Mouse (Mus musculus) G1E (cell line): Measurements from ENCODE around the gene Tbl1x. TPM values are rescaled to one million over a fixed set of nuclear protein-coding genes. Genes with fewer than 3 reads are reported as not detected.

Experiments
- ATAC-seq: 2 replicates; pipeline ENCODE4 v1.8.0; 2016; ENCODE audit warnings: mild to moderate bottlenecking; ENCODE audit not compliant: insufficient number of reproducible peaks, poor library complexity, low FRiP score, severe bottlenecking; ENCODE audit errors: extremely low read depth
- DNase-seq: peaks from one replicate; pipeline ENCODE4 v3.0.0; 2012; ENCODE audit warnings: low spot score
- H3K27me3 ChIP-seq: 2 replicates; pipeline ENCODE4 v1.6.1; 2012; ENCODE audit warnings: mild to moderate bottlenecking, low read length, inconsistent platforms; ENCODE audit not compliant: insufficient read depth
- H3K36me3 ChIP-seq: replicated peaks from 2 replicates; pipeline ENCODE3; 2012; ENCODE audit warnings: mild to moderate bottlenecking, inconsistent platforms
- H3K4me1 ChIP-seq: 2 replicates; pipeline ENCODE4 v1.6.1; 2012; ENCODE audit warnings: low read depth, low read length, inconsistent platforms, mixed read lengths; ENCODE audit not compliant: insufficient read depth
- H3K4me3 ChIP-seq: 2 replicates; pipeline ENCODE4 v1.5.1; 2012; ENCODE audit warnings: low read depth, mild to moderate bottlenecking, inconsistent platforms, low read length, moderate library complexity, mixed read lengths
- H3K9me3 ChIP-seq: replicated peaks from 2 replicates; pipeline ENCODE4 v1.6.1; 2012; ENCODE audit warnings: inconsistent platforms
- CTCF ChIP-seq: IDR thresholded peaks from 2 replicates; pipeline ENCODE4 v1.5.1; 2012; ENCODE audit warnings: low read depth, low read length, inconsistent platforms, mixed read lengths
- GATA1 ChIP-seq: IDR thresholded peaks from 2 replicates; pipeline ENCODE4 v1.6.1; 2012; ENCODE audit warnings: borderline replicate concordance, low read length, inconsistent platforms, mixed read lengths
- GATA2 ChIP-seq: IDR thresholded peaks from 2 replicates; pipeline ENCODE4 v1.6.1; 2012; ENCODE audit warnings: low read depth, low read length, inconsistent platforms, borderline replicate concordance
- POLR2AphosphoS5 ChIP-seq: IDR thresholded peaks from 2 replicates; pipeline ENCODE4 v1.6.1; 2012; ENCODE audit warnings: low read depth, low read length, inconsistent platforms; ENCODE audit not compliant: insufficient replicate concordance
- TAL1 ChIP-seq: conservative IDR thresholded peaks from 2 replicates; pipeline ENCODE4 v1.6.1; 2012; ENCODE audit warnings: low read depth, low read length, inconsistent platforms, mixed read lengths
- polyA plus RNA-seq: library from polyadenylated mRNA; stranded (reverse); fragments of >175 nt; gene quantifications from 2 replicates; pipeline ENCODE4 v1.2.3, GENCODE M21; 2012
- total RNA-seq, 2 experiments: library from RNA; stranded (forward) in 1 of 2; stranded (reverse) in 1 of 2; fragments of 200-1000 nt in 1 of 2; fragments of >200 nt in 1 of 2; fragmentation: Nextera tagmentation in 1 of 2; gene quantifications; 2 replicates each; pipeline ENCODE4 v1.2.3; 2014 to 2017

Tbl1x gene
- total and polyA plus RNA-seq, 3 experiments = 6.5 to 141 (median 45.3) TPM

GRCm38 (mm10) chrX:77638076-77638475 lies 127.3 kb downstream of the Tbl1x start:
- peaks cover 11% of the 10 kb centered on the region; the same call in 1 of the 2 replicates for H3K4me1 ChIP-seq
- H3K9me3 ChIP-seq = no peaks in the 10 kb centered on the region
- no peak for TF ChIP-seq CTCF
- no peak for TF ChIP-seq GATA2
- ATAC-seq = peak; percentile 60; the same call in 1 of the 2 replicates
- H3K4me3 ChIP-seq = no peak overlapping the region
- no peak for DNase-seq
- peaks cover 32% of the 10 kb centered on the region for H3K36me3 ChIP-seq
- H3K27me3 ChIP-seq = no peaks in the 10 kb centered on the region

- no peak for ATAC-seq
- no peak for TF ChIP-seq CTCF
- TF ChIP-seq POLR2AphosphoS5 = no peak
- no peak for TF ChIP-seq GATA1
- no peak for TF ChIP-seq TAL1
- no peak for TF ChIP-seq GATA2
- H3K4me1 ChIP-seq = peaks cover 11% of the 10 kb centered on the region; the same call in 1 of the 2 replicates
- H3K36me3 ChIP-seq = peaks cover 36% of the 10 kb centered on the region
- no peaks in the 10 kb centered on the region for H3K9me3 ChIP-seq
- no peaks in the 10 kb centered on the region for H3K27me3 ChIP-seq
- DNase-seq = no peak
- H3K4me3 ChIP-seq = no peak overlapping the region
These were observed 129.5 kb downstream of the Tbl1x start for GRCm38 (mm10) chrX:77640301-77640700.

- peaks cover 70% of the 10 kb centered on the region for H3K36me3 ChIP-seq
- TF ChIP-seq CTCF (no peak), POLR2AphosphoS5 (no peak), GATA2 (no peak), TAL1 (no peak), GATA1 (no peak)
These were observed 135.4 kb downstream of the Tbl1x start for GRCm38 (mm10) chrX:77646164-77646563.

GRCm38 (mm10) chrX:77650246-77650645 lies 139.4 kb downstream of the Tbl1x start:
- TF ChIP-seq POLR2AphosphoS5 (no peak), CTCF (no peak), GATA2 (no peak), TAL1 (no peak), GATA1 (no peak)
- Histone ChIP-seq H3K4me3 (no peak overlapping the region), H3K4me1 (no peaks in the 10 kb centered on the region), H3K9me3 (no peaks in the 10 kb centered on the region), H3K36me3 (peaks cover 77% of the 10 kb centered on the region), H3K27me3 (no peaks in the 10 kb centered on the region)
- no peak for DNase-seq
- ATAC-seq = no peak

More at GRCm38 (mm10) chrX:77646164-77646563, 135.4 kb downstream of the Tbl1x start:
- DNase-seq (no peak), ATAC-seq (no peak)
- Histone ChIP-seq H3K9me3 (no peaks in the 10 kb centered on the region), H3K27me3 (no peaks in the 10 kb centered on the region), H3K4me3 (no peak overlapping the region), H3K4me1 (no peaks in the 10 kb centered on the region)

GRCm38 (mm10) chrX:77662030-77662429 lies 151.2 kb downstream of the Tbl1x start:
- TF ChIP-seq TAL1 (no peak), POLR2AphosphoS5 (no peak), GATA2 (no peak), GATA1 (no peak), CTCF (no peak)
- DNase-seq (no peak), ATAC-seq (no peak)
- H3K36me3 ChIP-seq = peaks cover 40% of the 10 kb centered on the region
- H3K27me3 ChIP-seq = no peaks in the 10 kb centered on the region
- no peaks in the 10 kb centered on the region for H3K9me3 ChIP-seq
- no peaks in the 10 kb centered on the region for H3K4me1 ChIP-seq
- no peak overlapping the region for H3K4me3 ChIP-seq

- Histone ChIP-seq H3K36me3 (peaks cover 32% of the 10 kb centered on the region), H3K4me3 (no peak overlapping the region), H3K4me1 (no peaks in the 10 kb centered on the region), H3K9me3 (no peaks in the 10 kb centered on the region), H3K27me3 (no peaks in the 10 kb centered on the region)
- TF ChIP-seq CTCF (no peak), GATA2 (no peak), POLR2AphosphoS5 (no peak), GATA1 (no peak), TAL1 (no peak)
- ATAC-seq = no peak
- DNase-seq = no peak
These were observed 152.5 kb downstream of the Tbl1x start for GRCm38 (mm10) chrX:77663276-77663675.

- H3K4me1 ChIP-seq = no peaks in the 10 kb centered on the region
- ATAC-seq = no peak
These were observed 154.2 kb downstream of the Tbl1x start for GRCm38 (mm10) chrX:77665030-77665429.

More at GRCm38 (mm10) chrX:77665030-77665429, 154.2 kb downstream of the Tbl1x start:
- Histone ChIP-seq H3K36me3 (peaks cover 15% of the 10 kb centered on the region), H3K9me3 (no peaks in the 10 kb centered on the region), H3K27me3 (no peaks in the 10 kb centered on the region), H3K4me3 (no peak overlapping the region)
- TF ChIP-seq GATA1 (no peak), GATA2 (no peak), TAL1 (no peak), POLR2AphosphoS5 (no peak), CTCF (no peak)
- no peak for DNase-seq
